Comparison of ENCODE assay signal across 8 mouse cellular contexts in genomic region chr2:38285781-38286432, GRCm38 (mm10). TPM values are rescaled to one million over a fixed set of nuclear protein-coding genes. Genes with fewer than 3 reads are reported as not detected.
DNase-seq lines count a peak whose midpoint lies in the region; ATAC-seq lines count a peak whose summit lies in the region.

No protein-coding gene starts in this region.

- ATAC-seq in forebrain, embryonic 11.5 days (replicated peaks; ENCODE audit: low FRiP score) = no peak
- ATAC-seq in stomach, embryonic 14.5 days (ENCODE audit: insufficient number of reproducible peaks, insufficient read depth, low FRiP score, low read depth) = no peak
- no peak for ATAC-seq in megakaryocyte progenitor cell, adult 5-6 weeks (replicated peaks; ENCODE audit: poor library complexity)

- WGBS in forebrain, embryonic 11.5 days = 67% methylated on average over 4 of the region's 4 CpGs
- WGBS in limb, embryonic 10.5 days = 75% methylated on average over 4 of the region's 4 CpGs
- 62% methylated on average over 4 of the region's 4 CpGs for WGBS in stomach, embryonic 14.5 days

- DNase-seq in retina, postnatal 1 day = peak; percentile 6
- DNase-seq in retina, embryonic 14.5 days (ENCODE audit: low spot score) = no peak
- no peak for DNase-seq in forebrain, embryonic 11.5 days (ENCODE audit: low spot score)
- no peak for DNase-seq in limb, embryonic 10.5 days (ENCODE audit: low spot score)
- DNase-seq in layer of hippocampus, adult 11-12 months (ENCODE audit: low spot score) = no peak
- DNase-seq in urinary bladder, adult 18-20 months (ENCODE audit: low spot score in 2 of 2) = no peak

- H3K9me3 ChIP-seq in forebrain, embryonic 11.5 days (ENCODE audit: control insufficient read depth, low read length) = no peaks in the 10 kb centered on the region
- no peaks in the 10 kb centered on the region for H3K9me3 ChIP-seq in limb, embryonic 10.5 days (replicated peaks)
- H3K9me3 ChIP-seq in stomach, embryonic 14.5 days (ENCODE audit: control insufficient read depth, low read depth, low read length) = no peaks in the 10 kb centered on the region

- H3K9ac ChIP-seq in forebrain, embryonic 11.5 days (ENCODE audit: low read length) = peak overlapping the region; percentile 90
- H3K9ac ChIP-seq in stomach, embryonic 14.5 days (replicated peaks; ENCODE audit: low read depth, low read length) = peak overlapping the region; percentile 66; the same call in 1 of the 2 replicates

- H3K4me3 ChIP-seq in forebrain, embryonic 11.5 days (ENCODE audit: low read depth, low read length) = peak overlapping the region; percentile 82
- peak overlapping the region; percentile 90 for H3K4me3 ChIP-seq in limb, embryonic 10.5 days
- peak overlapping the region; percentile 78 for H3K4me3 ChIP-seq in stomach, embryonic 14.5 days (ENCODE audit: low read depth, low read length)

- peaks cover 5% of the 10 kb centered on the region; the same call in 1 of the 2 replicates for H3K4me1 ChIP-seq in forebrain, embryonic 11.5 days (replicated peaks; ENCODE audit: control insufficient read depth, insufficient read depth, low read length)
- H3K4me1 ChIP-seq in limb, embryonic 10.5 days = peaks cover 39% of the 10 kb centered on the region
- no peaks in the 10 kb centered on the region for H3K4me1 ChIP-seq in stomach, embryonic 14.5 days (ENCODE audit: control insufficient read depth, insufficient read depth, low read length)

- H3K27ac ChIP-seq in forebrain, embryonic 11.5 days (ENCODE audit: low read depth, low read length) = no peak overlapping the region
- peak overlapping the region; percentile 96; the same call in 1 of the 2 replicates for H3K27ac ChIP-seq in limb, embryonic 10.5 days
- no peak overlapping the region for H3K27ac ChIP-seq in stomach, embryonic 14.5 days (ENCODE audit: low read length)

- H3K4me2 ChIP-seq in forebrain, embryonic 11.5 days (ENCODE audit: low read depth, low read length, severe bottlenecking) = peak overlapping the region; percentile 66
- peak overlapping the region; percentile 76 for H3K4me2 ChIP-seq in stomach, embryonic 14.5 days (replicated peaks; ENCODE audit: low read depth, low read length)

- H3K27me3 ChIP-seq in forebrain, embryonic 11.5 days (ENCODE audit: control insufficient read depth, insufficient read depth, low read length) = no peaks in the 10 kb centered on the region
- H3K27me3 ChIP-seq in limb, embryonic 10.5 days (ENCODE audit: low read depth, poor library complexity, severe bottlenecking) = no peaks in the 10 kb centered on the region
- H3K27me3 ChIP-seq in stomach, embryonic 14.5 days (ENCODE audit: control insufficient read depth, insufficient read depth, low read length) = no peaks in the 10 kb centered on the region

- no peaks in the 10 kb centered on the region for H3K36me3 ChIP-seq in forebrain, embryonic 11.5 days (ENCODE audit: control insufficient read depth, insufficient read depth, low read length)
- no peaks in the 10 kb centered on the region for H3K36me3 ChIP-seq in limb, embryonic 10.5 days
- H3K36me3 ChIP-seq in stomach, embryonic 14.5 days (ENCODE audit: control insufficient read depth, insufficient read depth, low read length) = no peaks in the 10 kb centered on the region

RNA-seq across cellular contexts. Expression of gene Dennd1a, which starts 1.3 kb away (rescaled TPM):
- polyA plus RNA-seq in forebrain, embryonic 11.5 days (2014; fragmentation: Nextera tagmentation; extraction: Ambion mirVana) = 14.9 and 17.7 TPM in 2 replicates
- 18.3 and 19.5 TPM in 2 replicates for polyA plus RNA-seq in limb, embryonic 10.5 days (2016; fragmentation: Nextera tagmentation; extraction: Ambion mirVana)
- polyA plus RNA-seq in stomach, embryonic 14.5 days (2014; fragmentation: Nextera tagmentation; extraction: Ambion mirVana) = 12.2 and 13.7 TPM in 2 replicates
- 27.6 and 30.3 TPM in 2 replicates for total RNA-seq in megakaryocyte progenitor cell, adult 5-6 weeks (2015)
- total RNA-seq in megakaryocyte progenitor cell, adult 5-6 weeks (2017) = 22.3 and 35.1 TPM in 2 replicates

RNA-seq across cellular contexts. Expression of gene Lhx2, which starts 53.2 kb away (rescaled TPM):
- polyA plus RNA-seq in forebrain, embryonic 11.5 days (2014; fragmentation: Nextera tagmentation; extraction: Ambion mirVana) = 175 and 195 TPM in 2 replicates
- polyA plus RNA-seq in limb, embryonic 10.5 days (2016; fragmentation: Nextera tagmentation; extraction: Ambion mirVana) = 33.7 and 48.4 TPM in 2 replicates
- not detected in 2 replicates for polyA plus RNA-seq in stomach, embryonic 14.5 days (2014; fragmentation: Nextera tagmentation; extraction: Ambion mirVana)
- not detected in 2 replicates for total RNA-seq in megakaryocyte progenitor cell, adult 5-6 weeks (2015)
- total RNA-seq in megakaryocyte progenitor cell, adult 5-6 weeks (2017) = not detected in 2 replicates

Comparison
In these comparisons a context has a peak if more than half of its experiments do, and no peak if none do; other contexts are left out.
1. RNA of gene Lhx2, which starts 53.2 kb away (polyA plus RNA-seq): 175 to 195 TPM in forebrain, embryonic 11.5 days and 33.7 to 48.4 TPM in limb, embryonic 10.5 days; not detected in stomach, embryonic 14.5 days; every median in the first group is over 10 times any median in the second.
2. Peak in every context shown above with its lines, with median percentiles within 50 percentile points of each other: H3K4me3 ChIP-seq.